Mouse (Mus musculus): ENCODE measurements around the gene Mkln1. TPM values are rescaled to one million over a fixed set of nuclear protein-coding genes. Genes with fewer than 3 reads are reported as not detected.

Mkln1 gene
- polyA plus RNA-seq, 1 experiment: 181 TPM

DNA sequence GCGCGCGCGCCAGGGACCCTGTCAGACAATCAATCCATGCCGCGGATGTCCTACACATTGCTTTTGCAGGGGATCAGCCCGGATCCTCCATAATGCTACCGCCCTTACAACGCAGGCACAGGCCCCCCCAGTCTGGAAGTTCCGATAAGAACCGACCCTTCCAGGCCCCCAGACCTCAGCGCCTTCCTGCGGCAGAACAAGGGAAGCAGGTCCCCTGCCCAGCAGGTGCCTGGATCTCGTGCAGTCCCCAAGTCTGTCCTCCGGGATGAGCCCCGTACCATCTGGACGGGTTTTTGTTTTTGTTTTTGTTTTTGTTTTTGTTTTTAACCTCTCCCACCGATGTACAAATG lies 165.6 kb downstream of the Mkln1 start:
- Histone ChIP-seq H3K4me1 (ENCODE audit: control insufficient read depth, insufficient read depth, insufficient read length, low read length) (peaks cover 10% of the 10 kb centered on the region; the same call in 1 of the 2 replicates), H3K4me3 (ENCODE audit: insufficient read depth, low read depth, low read length) (peak overlapping the region; percentile 66), H3K27ac (replicated peaks; ENCODE audit: low read depth, low read length) (peak overlapping the region; percentile 63)

DNA sequence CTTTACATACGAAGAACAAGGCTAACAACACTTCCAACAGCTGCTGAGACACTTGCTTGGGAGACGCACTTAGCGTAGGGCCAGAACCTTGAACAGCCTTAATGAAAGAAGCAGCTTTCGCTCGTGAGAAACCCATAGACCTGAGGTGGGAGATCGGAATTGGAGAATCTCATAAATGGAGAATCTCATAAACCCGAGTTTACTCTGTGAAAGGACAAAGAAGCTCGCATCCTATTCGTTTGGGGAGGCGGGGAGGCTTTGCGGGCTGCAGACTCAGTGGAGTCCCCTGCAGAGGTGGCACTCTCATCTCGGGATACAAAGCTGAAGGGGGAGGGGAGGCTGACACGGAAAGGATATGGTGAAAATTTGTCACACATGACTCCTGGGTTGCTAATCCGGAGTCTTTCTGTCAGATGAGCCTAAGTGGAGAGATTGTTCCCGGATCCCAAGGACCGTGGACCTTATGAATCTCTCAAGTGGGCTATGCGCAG lies 166.4 kb downstream of the Mkln1 start:
- 0 out of 2 replicates have a peak overlapping the region, but pooled peaks have one; percentile 31 for H3K27ac ChIP-seq (replicated peaks; ENCODE audit: low read depth, low read length)
- 0 out of 2 replicates have a peak, but pooled peaks cover 6% of the 10 kb centered on the region for H3K4me1 ChIP-seq (ENCODE audit: control insufficient read depth, insufficient read depth, insufficient read length, low read length)
- H3K4me3 ChIP-seq (ENCODE audit: insufficient read depth, low read depth, low read length): peak overlapping the region; percentile 15

Other genes starting within 250 kb of the Mkln1 start
- gene Podxl, start 165.2 kb downstream of the Mkln1 start, polyA plus RNA-seq (2012; ENCODE audit: insufficient read depth, insufficient read length, missing spikeins): 13.0 and 18.7 TPM in 2 replicates

Measured in brown adipose tissue, adult 24 weeks (tissue).